Mouse (Mus musculus): ENCODE results near the gene Dhx58.

GRCm38 (mm10) chr11:100692164-100692616, 11.9 kb downstream of the Dhx58 start, which contains the start of gene Zfp385c:
- TF ChIP-seq HCFC1 (IDR thresholded peaks at IDR 0.05; ENCODE audit: borderline replicate concordance, insufficient read depth, low read length), result no peak
- no peak for TF ChIP-seq ZC3H11A (IDR thresholded peaks at IDR 0.05; ENCODE audit: borderline replicate concordance, low read depth, low read length)
- no peak for TF ChIP-seq MAFK (IDR thresholded peaks at IDR 0.05; ENCODE audit: insufficient read depth, low read depth, low read length)
- no peak for TF ChIP-seq CHD2 (IDR thresholded peaks at IDR 0.05; ENCODE audit: low read depth, low read length)
- TF ChIP-seq ZNF384 (IDR thresholded peaks at IDR 0.05; ENCODE audit: low read depth, low read length), result no peak
